Mouse (Mus musculus) kidney, embryonic 16.5 days (tissue): ENCODE results near the gene Usp6nl. TPM values are rescaled to one million over a fixed set of nuclear protein-coding genes. Genes with fewer than 3 reads are reported as not detected.

Experiments
- ATAC-seq: fragments of 200-750 bp; cut with Nextera tagmentation; 2 replicates; pipeline ENCODE4 v1.8.0; 2017; ENCODE audit warnings: moderate TSS enrichment; ENCODE audit not compliant: low FRiP score, low TSS enrichment
- H3K27ac ChIP-seq: fragments of 300-500 bp; sonication (generic); 2 replicates; pipeline ENCODE4 v1.5.1; 2014; ENCODE audit warnings: low read length
- H3K27me3 ChIP-seq: fragments of 300-500 bp; sonication (generic); 2 replicates; pipeline ENCODE4 v1.6.1; 2014; ENCODE audit warnings: low read length, control low read depth, mixed read lengths; ENCODE audit not compliant: insufficient read depth
- H3K36me3 ChIP-seq: fragments of 300-500 bp; sonication (generic); 2 replicates; pipeline ENCODE4 v1.6.1; 2014; ENCODE audit warnings: low read length, control low read depth, mixed read lengths; ENCODE audit not compliant: insufficient read depth
- H3K4me1 ChIP-seq: fragments of 300-500 bp; sonication (generic); 2 replicates; pipeline ENCODE4 v1.6.1; 2014; ENCODE audit warnings: low read length, control low read depth, mixed read lengths; ENCODE audit not compliant: insufficient read depth
- H3K4me2 ChIP-seq: fragments of 300-500 bp; sonication (generic); replicated peaks from 2 replicates; pipeline ENCODE4 v1.6.1; 2014; ENCODE audit warnings: low read depth, low read length
- H3K4me3 ChIP-seq: fragments of 300-500 bp; sonication (generic); 2 replicates; pipeline ENCODE4 v1.5.1; 2014; ENCODE audit warnings: mild to moderate bottlenecking, low read length
- H3K9ac ChIP-seq: fragments of 300-500 bp; sonication (generic); replicated peaks from 2 replicates; pipeline ENCODE4 v1.6.1; 2014; ENCODE audit warnings: low read length
- H3K9me3 ChIP-seq: fragments of 300-500 bp; sonication (generic); 2 replicates; pipeline ENCODE4 v1.6.1; 2016; ENCODE audit warnings: low read length, control low read depth
- WGBS: fragments of 180-500 bp; shearing (Covaris S2); extraction: QIAGEN DNeasy Blood & Tissue Kit; methylation state at CpG from one replicate; pipeline ENCODE4 v1.1.7; 2014; 5-methylcytosine and 5-hydroxymethylcytosine counted together
- polyA plus RNA-seq: library from polyadenylated mRNA; unstranded; fragments of >200 nt; fragmentation: Nextera tagmentation; extraction: Ambion mirVana; gene quantifications from 2 replicates; pipeline ENCODE4 v1.2.1, GENCODE M21; 2015

The Usp6nl gene
- polyA plus RNA-seq, 1 experiment from 2014 or later = 8.8 TPM

DNA sequence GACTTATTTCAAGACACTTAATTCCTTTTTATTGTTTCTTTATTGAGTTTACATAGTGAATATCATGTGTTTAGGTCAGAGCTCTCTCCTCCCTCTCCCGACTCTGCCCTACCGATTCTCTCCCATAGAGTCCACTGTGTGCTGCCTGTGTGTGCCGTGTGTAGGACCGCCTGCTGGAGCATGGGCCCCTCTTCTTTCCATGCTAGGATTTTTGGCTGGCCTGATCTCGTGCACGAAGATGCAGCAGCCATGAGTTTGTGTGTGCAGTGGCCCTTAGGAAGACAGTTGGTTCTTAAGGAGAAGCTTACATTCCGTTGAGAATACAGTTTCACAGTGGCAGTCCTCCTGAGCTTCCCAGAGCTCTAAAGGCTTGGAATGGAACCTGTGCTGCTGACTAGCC lies 19.0 kb downstream of the Usp6nl start:
- H3K9me3 ChIP-seq = peaks cover 6% of the 10 kb centered on the region; the same call in 1 of the 2 replicates
- no peak overlapping the region for H3K4me2 ChIP-seq
- 0 out of 2 replicates have a peak, but pooled peaks cover 6% of the 10 kb centered on the region for H3K36me3 ChIP-seq
- no peak for ATAC-seq
- H3K27me3 ChIP-seq = no peaks in the 10 kb centered on the region
- H3K4me3 ChIP-seq = no peak overlapping the region
- WGBS = 79% methylated on average over 7 of the region's 7 CpGs
- no peak overlapping the region for H3K9ac ChIP-seq
- no peaks in the 10 kb centered on the region for H3K4me1 ChIP-seq
- H3K27ac ChIP-seq = no peak overlapping the region

GRCm38 (mm10) chr2:6349256-6350092 lies 27.0 kb downstream of the Usp6nl start:
- Histone ChIP-seq H3K27me3 (no peaks in the 10 kb centered on the region), H3K9me3 (peaks cover 6% of the 10 kb centered on the region; the same call in 1 of the 2 replicates), H3K27ac (no peak overlapping the region), H3K36me3 (0 out of 2 replicates have a peak, but pooled peaks cover 6% of the 10 kb centered on the region), H3K9ac (no peak overlapping the region), H3K4me3 (no peak overlapping the region), H3K4me1 (peaks cover 41% of the 10 kb centered on the region), H3K4me2 (no peak overlapping the region)
- WGBS = 69% methylated on average over 11 of the region's 11 CpGs
- peak; percentile 65; the same call in 1 of the 2 replicates for ATAC-seq

GRCm38 (mm10) chr2:6350164-6350563 lies 27.7 kb downstream of the Usp6nl start:
- Histone ChIP-seq H3K9me3 (peaks cover 6% of the 10 kb centered on the region; the same call in 1 of the 2 replicates), H3K27ac (no peak overlapping the region), H3K4me1 (peaks cover 41% of the 10 kb centered on the region), H3K4me3 (no peak overlapping the region), H3K9ac (no peak overlapping the region), H3K4me2 (no peak overlapping the region), H3K27me3 (no peaks in the 10 kb centered on the region), H3K36me3 (0 out of 2 replicates have a peak, but pooled peaks cover 6% of the 10 kb centered on the region)
- WGBS = 80% methylated on average over 9 of the region's 9 CpGs
- ATAC-seq = no peak

DNA sequence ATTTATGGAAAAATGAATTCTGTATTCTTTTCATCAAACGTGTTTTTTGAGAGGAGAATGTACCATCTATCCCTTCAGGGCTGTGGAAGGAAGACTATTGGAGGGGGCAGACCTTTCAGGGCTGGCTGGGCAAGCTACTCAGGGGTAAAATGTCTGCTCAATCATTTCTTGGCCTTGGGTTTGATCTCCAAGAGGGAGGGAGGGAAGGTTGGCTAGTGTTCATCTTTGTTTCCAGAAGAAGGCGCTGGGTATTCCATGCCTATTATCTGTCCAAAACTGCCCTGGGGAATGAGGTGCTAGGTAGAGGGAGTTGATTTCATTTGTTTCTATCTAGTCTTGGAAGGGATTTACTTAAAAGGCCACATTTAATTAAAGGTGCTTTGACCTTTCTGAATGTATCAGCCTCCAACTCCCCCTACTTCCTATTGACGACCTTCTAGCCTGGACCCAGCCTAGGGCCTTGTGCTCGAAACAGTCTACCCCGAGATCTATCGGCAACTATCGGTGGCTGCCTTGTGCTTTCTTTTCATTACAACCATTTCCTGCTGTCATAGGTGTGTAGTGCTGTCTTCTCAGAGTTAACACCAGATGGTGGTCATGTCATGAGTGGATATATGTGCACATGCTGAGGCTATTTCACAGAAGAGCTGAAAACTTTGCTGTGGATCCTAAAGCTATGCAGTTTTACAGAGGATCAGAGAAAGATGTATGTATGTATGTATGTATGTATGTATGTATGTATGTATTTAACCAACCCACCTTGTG lies 28.6 kb downstream of the Usp6nl start:
- WGBS = 43% methylated on average over 7 of the region's 7 CpGs

DNA sequence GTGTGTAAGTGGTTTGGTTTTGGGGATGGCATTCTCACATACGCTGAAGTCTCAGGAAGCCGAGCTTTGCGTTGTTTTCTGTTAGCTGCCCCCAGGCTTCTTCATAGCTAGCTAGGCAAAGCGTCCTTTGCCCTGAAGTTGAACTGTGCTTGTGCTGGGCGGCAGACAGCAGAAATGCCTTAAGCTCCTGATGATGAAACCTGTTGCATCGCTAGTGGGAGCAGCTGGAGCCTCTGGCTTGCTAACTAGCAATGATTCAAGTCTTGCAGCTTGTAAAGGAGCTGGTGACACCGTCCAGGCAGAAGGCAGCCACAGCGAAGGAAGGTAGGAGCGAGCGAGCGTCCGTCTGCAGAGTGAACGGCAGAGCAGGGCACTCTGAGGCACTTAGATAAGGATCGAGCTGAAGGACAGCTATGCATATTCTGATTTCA lies 30.1 kb downstream of the Usp6nl start:
- no peaks in the 10 kb centered on the region for H3K9me3 ChIP-seq
- H3K4me3 ChIP-seq = no peak overlapping the region
- no peak overlapping the region for H3K27ac ChIP-seq
- peak overlapping the region; percentile 26 for H3K4me2 ChIP-seq
- H3K9ac ChIP-seq = no peak overlapping the region
- no peaks in the 10 kb centered on the region for H3K27me3 ChIP-seq
- H3K4me1 ChIP-seq = peaks cover 39% of the 10 kb centered on the region
- no peaks in the 10 kb centered on the region for H3K36me3 ChIP-seq
- 28% methylated on average over 14 of the region's 14 CpGs for WGBS
- no peak for ATAC-seq

More for the DNA sequence above, 28.6 kb downstream of the Usp6nl start:
- peaks cover under 1% of the 10 kb centered on the region; the same call in 1 of the 2 replicates for H3K9me3 ChIP-seq
- no peak overlapping the region for H3K9ac ChIP-seq
- H3K27me3 ChIP-seq = no peaks in the 10 kb centered on the region
- ATAC-seq = no peak
- H3K4me3 ChIP-seq = no peak overlapping the region
- no peak overlapping the region for H3K4me2 ChIP-seq
- 0 out of 2 replicates have a peak overlapping the region, but pooled peaks have one; percentile 18 for H3K27ac ChIP-seq
- peaks cover 41% of the 10 kb centered on the region for H3K4me1 ChIP-seq
- H3K36me3 ChIP-seq = 0 out of 2 replicates have a peak, but pooled peaks cover under 1% of the 10 kb centered on the region

DNA sequence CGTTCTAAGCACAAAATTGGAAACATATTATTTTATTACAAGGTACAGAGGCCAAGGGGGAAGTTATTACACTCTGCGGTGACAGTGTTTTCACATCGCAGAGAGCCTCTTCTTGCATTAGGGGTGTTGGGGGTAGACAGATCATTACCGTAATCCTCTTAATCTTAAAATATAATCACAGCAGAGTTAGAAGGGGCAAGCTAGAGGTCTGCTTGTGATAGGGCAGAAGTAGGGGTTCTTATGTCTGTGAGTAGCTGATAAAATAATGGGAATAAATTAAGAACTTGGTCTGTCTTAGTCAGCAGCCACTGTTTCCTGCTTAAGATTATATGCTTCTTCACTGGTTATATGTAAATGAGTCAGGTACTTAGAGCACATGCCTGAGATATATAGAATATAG lies 30.6 kb downstream of the Usp6nl start:
- Histone ChIP-seq H3K9ac (no peak overlapping the region), H3K4me2 (peak overlapping the region; percentile 26), H3K9me3 (no peaks in the 10 kb centered on the region), H3K4me1 (peaks cover 39% of the 10 kb centered on the region), H3K27ac (no peak overlapping the region), H3K4me3 (no peak overlapping the region), H3K36me3 (no peaks in the 10 kb centered on the region), H3K27me3 (no peaks in the 10 kb centered on the region)
- ATAC-seq = no peak
- 63% methylated on average over 4 of the region's 4 CpGs for WGBS

DNA sequence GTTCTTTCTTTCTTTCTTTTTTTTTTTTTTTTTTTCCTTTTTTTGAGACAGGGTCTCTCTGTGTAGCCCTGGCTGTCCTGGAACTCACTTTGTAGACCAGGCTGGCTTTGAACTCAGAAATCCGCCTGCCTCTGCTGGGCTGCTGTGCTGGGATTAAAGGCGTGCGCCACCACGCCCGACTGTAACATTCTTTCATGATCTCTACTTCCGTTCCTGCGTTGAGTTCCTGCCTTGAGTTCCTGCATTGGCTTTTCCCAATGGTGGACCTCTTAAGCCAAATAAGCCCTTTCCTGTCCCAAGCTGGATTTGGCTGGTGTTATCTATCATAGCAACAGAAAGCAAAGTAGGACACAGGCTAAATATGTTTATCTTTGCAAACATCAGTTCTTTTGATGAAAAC lies 34.8 kb downstream of the Usp6nl start:
- Histone ChIP-seq H3K27ac (no peak overlapping the region), H3K9ac (no peak overlapping the region), H3K4me1 (peaks cover 26% of the 10 kb centered on the region), H3K9me3 (no peaks in the 10 kb centered on the region), H3K4me2 (no peak overlapping the region), H3K4me3 (no peak overlapping the region), H3K27me3 (no peaks in the 10 kb centered on the region), H3K36me3 (no peaks in the 10 kb centered on the region)
- WGBS = 94% methylated on average over 7 of the region's 7 CpGs
- ATAC-seq = no peak

DNA sequence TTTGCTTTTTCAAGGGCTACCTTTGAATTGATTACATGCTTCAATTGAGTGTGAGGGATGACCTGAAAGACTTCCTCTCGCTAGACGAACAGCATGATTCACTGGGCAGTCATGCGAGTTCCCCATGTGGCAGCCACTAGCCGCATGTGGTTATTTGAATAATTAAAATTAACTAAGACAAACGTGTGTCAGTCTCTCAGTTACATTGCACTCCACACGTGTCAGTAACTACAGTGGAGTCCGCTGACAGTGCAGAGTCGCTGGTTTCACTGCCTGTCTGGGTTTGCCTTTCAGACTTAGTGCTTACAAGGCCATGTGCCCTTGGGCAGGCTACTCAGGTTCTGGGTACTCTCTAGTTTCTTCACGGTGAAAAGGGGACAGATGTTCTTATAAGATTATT lies 37.2 kb downstream of the Usp6nl start:
- no peak overlapping the region for H3K27ac ChIP-seq
- no peaks in the 10 kb centered on the region for H3K9me3 ChIP-seq
- H3K4me3 ChIP-seq = no peak overlapping the region
- WGBS = 37% methylated on average over 9 of the region's 9 CpGs
- H3K9ac ChIP-seq = no peak overlapping the region
- no peaks in the 10 kb centered on the region for H3K27me3 ChIP-seq
- no peaks in the 10 kb centered on the region for H3K36me3 ChIP-seq
- H3K4me1 ChIP-seq = peaks cover 28% of the 10 kb centered on the region
- 0 out of 2 replicates have a peak, but pooled peaks have one; percentile 14 for ATAC-seq
- no peak overlapping the region for H3K4me2 ChIP-seq

GRCm38 (mm10) chr2:6363126-6363525 lies 40.7 kb downstream of the Usp6nl start:
- Histone ChIP-seq H3K4me2 (peak overlapping the region; percentile 22; the same call in 1 of the 2 replicates), H3K4me1 (peaks cover 34% of the 10 kb centered on the region), H3K27ac (peak overlapping the region; percentile 35; the same call in 1 of the 2 replicates), H3K4me3 (no peak overlapping the region), H3K9ac (peak overlapping the region; percentile 23; the same call in 1 of the 2 replicates), H3K36me3 (no peaks in the 10 kb centered on the region), H3K27me3 (no peaks in the 10 kb centered on the region), H3K9me3 (no peaks in the 10 kb centered on the region)
- WGBS = 17% methylated on average over 13 of the region's 13 CpGs
- 0 out of 2 replicates have a peak, but pooled peaks have one; percentile 52 for ATAC-seq
